Mouse (Mus musculus): ENCODE measurements at regions not wholly inside any gene's neighbourhood (a gene's known extent, or its start where the extent isn't known, plus 50 kb on each side); places are given as distances from the start of the nearest gene placed in this dataset.

DNA sequence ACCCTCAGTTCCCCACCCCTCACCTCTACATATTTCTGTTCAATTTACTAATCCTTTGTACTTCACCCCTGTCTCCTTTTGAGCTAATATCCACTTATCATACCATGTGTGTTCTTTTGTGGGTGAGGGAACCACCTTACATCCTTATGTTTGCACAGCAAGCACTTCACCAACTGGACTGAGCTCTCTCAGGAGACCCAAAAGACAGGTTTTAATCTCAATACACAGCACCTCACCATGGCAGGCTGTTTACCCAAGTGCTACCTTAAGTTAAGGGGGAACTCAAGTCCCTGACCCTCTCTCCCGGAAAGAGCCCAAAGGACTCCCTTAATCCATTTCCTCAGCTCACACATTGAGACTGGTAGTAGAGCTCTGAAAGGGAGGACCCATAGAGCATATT, 62.3 kb upstream of the Agr3 start:
- Histone ChIP-seq H3K9ac (no peak overlapping the region), H3K27me3 (no peaks in the 10 kb centered on the region), H3K4me2 (no peak overlapping the region), H3K4me1 (replicated peaks) (no peaks in the 10 kb centered on the region), H3K9me3 (no peaks in the 10 kb centered on the region), H3K4me3 (no peak overlapping the region), H3K27ac (replicated peaks) (no peak overlapping the region), H3K36me3 (no peaks in the 10 kb centered on the region)
- no peak for ATAC-seq (ENCODE audit: low read depth)
- WGBS: 91% methylated on average over 1 of the region's 1 CpGs

DNA sequence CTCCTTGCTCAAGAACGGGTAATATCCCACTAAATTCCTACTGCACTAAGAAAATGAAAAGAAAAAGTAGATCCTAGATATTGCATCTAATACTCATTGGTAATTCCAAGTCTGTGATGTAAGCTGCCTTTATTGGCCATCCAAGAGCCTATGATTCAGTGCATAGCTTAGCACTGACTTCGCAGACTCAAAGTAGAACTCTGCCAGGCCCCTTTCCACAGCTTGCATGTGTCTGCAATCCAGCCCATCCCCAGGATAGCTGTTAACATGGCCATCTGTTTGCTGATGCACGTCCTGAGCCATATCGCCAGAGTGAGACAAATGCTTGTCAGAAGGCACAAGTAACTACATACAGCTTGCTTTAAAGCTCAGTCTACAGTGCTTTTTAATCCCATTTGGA, 72.3 kb upstream of the Agr3 start:
- Histone ChIP-seq H3K4me3 (no peak overlapping the region), H3K9ac (no peak overlapping the region), H3K4me1 (replicated peaks) (no peaks in the 10 kb centered on the region), H3K4me2 (no peak overlapping the region), H3K27ac (replicated peaks) (no peak overlapping the region), H3K36me3 (no peaks in the 10 kb centered on the region), H3K27me3 (no peaks in the 10 kb centered on the region), H3K9me3 (no peaks in the 10 kb centered on the region)
- ATAC-seq (ENCODE audit: low read depth): no peak
- WGBS: 73% methylated on average over 4 of the region's 4 CpGs

DNA sequence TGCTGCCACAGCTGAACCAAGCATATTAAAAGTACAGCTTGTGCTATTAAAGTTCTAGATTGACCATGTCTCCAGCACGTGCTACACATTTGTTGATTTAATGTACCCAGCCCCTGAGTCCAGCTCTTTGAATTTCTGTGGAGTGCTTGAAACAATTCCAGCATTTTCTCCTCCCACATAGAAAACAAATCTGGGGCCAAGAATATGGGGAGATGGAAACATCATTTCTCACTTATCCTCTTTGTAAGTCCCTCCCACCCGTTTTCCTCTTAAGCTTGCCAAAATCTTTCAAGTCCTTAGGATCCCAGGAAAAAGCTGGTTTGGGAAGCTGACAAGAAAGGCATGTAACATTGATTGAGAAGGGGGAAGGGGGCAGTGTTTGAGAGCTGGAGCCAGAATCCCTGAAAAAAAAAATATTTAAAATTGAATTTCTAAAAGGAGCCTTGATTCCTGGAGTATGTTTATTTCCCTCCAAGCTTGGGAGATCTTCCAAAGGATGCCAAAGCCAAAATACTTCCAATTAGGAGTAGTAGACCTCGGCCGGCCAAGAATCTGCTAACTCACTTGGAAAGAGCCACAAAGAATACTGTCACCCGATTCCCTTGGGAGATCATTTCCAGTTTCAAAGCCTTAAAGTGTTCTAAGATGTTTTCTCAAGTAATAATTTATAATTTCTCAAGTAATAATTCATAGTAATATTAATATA, 78.4 kb upstream of the Agr3 start:
- WGBS: 79% methylated on average over 5 of the region's 5 CpGs
- Histone ChIP-seq H3K9me3 (no peaks in the 10 kb centered on the region), H3K27me3 (no peaks in the 10 kb centered on the region), H3K4me2 (no peak overlapping the region), H3K36me3 (no peaks in the 10 kb centered on the region), H3K4me1 (replicated peaks) (no peaks in the 10 kb centered on the region), H3K9ac (no peak overlapping the region), H3K4me3 (no peak overlapping the region), H3K27ac (replicated peaks) (no peak overlapping the region)
- no peak for ATAC-seq (ENCODE audit: low read depth)

DNA sequence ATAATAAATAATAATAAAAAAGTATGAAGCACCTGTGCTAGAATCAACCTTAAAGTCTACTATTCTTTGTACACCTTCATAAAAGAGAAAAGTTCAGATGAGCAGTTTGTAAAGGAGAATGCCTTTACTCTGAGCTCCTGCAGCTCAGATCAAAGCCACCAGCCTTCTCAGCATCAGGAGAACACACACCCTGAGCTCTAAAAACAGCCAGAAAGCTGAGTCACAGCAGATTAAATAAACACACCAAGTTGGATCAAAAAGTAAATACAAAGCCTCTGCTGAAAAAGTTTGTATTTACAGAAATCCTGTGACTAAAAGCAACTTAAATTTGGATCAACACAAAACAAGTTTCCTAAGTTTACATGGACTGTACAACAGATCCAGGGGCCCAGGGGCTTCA, 88.5 kb upstream of the Agr3 start:
- no peaks in the 10 kb centered on the region for H3K9me3 ChIP-seq
- H3K9ac ChIP-seq: no peak overlapping the region
- H3K4me1 ChIP-seq (replicated peaks): no peaks in the 10 kb centered on the region
- no peak overlapping the region for H3K4me3 ChIP-seq
- no peaks in the 10 kb centered on the region for H3K27me3 ChIP-seq
- H3K36me3 ChIP-seq: no peaks in the 10 kb centered on the region
- H3K27ac ChIP-seq (replicated peaks): no peak overlapping the region
- ATAC-seq (ENCODE audit: low read depth): no peak
- no peak overlapping the region for H3K4me2 ChIP-seq

DNA sequence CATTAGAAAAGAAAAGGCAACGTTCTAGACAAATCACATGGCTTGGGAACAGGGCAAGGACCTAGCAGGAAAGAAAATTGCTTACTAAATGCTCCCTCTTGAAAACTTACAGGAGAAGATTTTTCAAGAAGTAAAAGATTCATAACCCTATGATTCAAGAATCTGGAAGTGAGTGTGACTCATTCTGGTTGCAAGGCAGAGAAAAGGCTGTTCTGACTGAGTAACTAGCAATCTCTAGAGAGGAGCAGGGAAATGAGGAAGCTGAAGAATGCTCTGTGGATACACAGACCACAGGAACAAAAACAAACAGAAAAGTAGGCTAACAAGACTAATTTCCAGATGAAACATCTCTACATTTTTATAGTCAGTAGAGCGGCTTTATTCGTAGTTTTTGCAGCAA, 92.1 kb upstream of the Agr3 start:
- H3K27ac ChIP-seq (replicated peaks): no peak overlapping the region
- H3K36me3 ChIP-seq: no peaks in the 10 kb centered on the region
- ATAC-seq (ENCODE audit: low read depth): no peak
- H3K4me2 ChIP-seq: no peak overlapping the region
- H3K27me3 ChIP-seq: no peaks in the 10 kb centered on the region
- no peaks in the 10 kb centered on the region for H3K9me3 ChIP-seq
- H3K4me3 ChIP-seq: no peak overlapping the region
- H3K4me1 ChIP-seq (replicated peaks): no peaks in the 10 kb centered on the region; the same call in 1 of the 2 replicates
- WGBS: 76% methylated on average over 3 of the region's 3 CpGs
- no peak overlapping the region for H3K9ac ChIP-seq

DNA sequence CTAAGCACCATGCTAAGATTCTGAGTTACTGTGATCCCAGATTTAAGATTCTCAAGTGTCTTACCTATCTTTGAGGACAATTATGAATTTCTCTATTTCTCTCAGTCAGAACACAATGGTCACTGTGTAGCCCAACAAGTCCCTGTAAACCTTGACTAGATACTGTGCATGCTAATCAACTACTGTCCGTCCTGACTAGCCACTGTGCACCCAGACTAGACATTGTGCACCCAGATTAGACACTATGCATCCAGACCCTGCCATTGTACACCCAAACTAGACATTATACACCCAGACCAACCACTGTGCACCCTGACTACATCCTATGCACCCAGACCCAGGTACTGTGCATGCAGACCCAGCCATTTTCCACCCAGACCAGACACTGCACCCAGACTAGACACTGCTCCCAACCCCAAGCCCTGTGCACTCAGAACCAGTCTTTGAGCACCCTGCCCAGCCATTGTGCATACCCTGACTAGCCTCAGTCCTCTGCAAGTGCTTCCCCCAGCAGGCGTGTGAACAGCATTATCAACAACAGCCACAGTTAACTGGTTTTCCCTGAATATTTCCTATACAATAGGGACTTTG, 93.4 kb upstream of the Agr3 start:
- no peaks in the 10 kb centered on the region; the same call in 1 of the 2 replicates for H3K4me1 ChIP-seq (replicated peaks)
- H3K4me3 ChIP-seq: no peak overlapping the region
- H3K9ac ChIP-seq: no peak overlapping the region
- H3K4me2 ChIP-seq: no peak overlapping the region
- H3K9me3 ChIP-seq: no peaks in the 10 kb centered on the region
- no peaks in the 10 kb centered on the region for H3K27me3 ChIP-seq
- ATAC-seq (ENCODE audit: low read depth): peak; percentile 43
- WGBS: 74% methylated on average over 2 of the region's 2 CpGs
- H3K36me3 ChIP-seq: no peaks in the 10 kb centered on the region
- H3K27ac ChIP-seq (replicated peaks): no peak overlapping the region

DNA sequence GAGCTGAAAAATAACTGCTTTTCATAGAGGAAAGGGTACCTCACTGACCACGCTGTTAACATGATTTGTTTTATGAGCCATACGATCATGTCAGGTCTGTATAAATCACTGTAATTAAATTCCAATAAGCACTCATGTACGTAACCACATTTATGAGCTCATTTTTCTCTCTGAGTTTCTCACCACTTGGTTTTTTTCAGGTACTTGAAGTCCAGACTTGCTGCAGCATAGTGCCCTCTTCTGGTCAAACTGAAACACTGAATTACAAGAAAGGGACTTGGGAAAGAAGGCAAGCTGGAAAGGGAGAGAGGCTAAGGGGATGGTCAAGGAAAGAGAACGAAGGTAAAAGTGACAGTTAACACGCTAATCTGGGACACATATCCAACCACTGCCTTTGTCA, 94.2 kb upstream of the Agr3 start:
- no peaks in the 10 kb centered on the region for H3K9me3 ChIP-seq
- H3K4me1 ChIP-seq (replicated peaks): no peaks in the 10 kb centered on the region; the same call in 1 of the 2 replicates
- no peak overlapping the region for H3K9ac ChIP-seq
- WGBS: 10% methylated on average over 5 of the region's 5 CpGs
- no peaks in the 10 kb centered on the region for H3K27me3 ChIP-seq
- ATAC-seq (ENCODE audit: low read depth): peak; percentile 79
- no peaks in the 10 kb centered on the region for H3K36me3 ChIP-seq
- no peak overlapping the region for H3K27ac ChIP-seq (replicated peaks)
- H3K4me2 ChIP-seq: no peak overlapping the region
- no peak overlapping the region for H3K4me3 ChIP-seq

DNA sequence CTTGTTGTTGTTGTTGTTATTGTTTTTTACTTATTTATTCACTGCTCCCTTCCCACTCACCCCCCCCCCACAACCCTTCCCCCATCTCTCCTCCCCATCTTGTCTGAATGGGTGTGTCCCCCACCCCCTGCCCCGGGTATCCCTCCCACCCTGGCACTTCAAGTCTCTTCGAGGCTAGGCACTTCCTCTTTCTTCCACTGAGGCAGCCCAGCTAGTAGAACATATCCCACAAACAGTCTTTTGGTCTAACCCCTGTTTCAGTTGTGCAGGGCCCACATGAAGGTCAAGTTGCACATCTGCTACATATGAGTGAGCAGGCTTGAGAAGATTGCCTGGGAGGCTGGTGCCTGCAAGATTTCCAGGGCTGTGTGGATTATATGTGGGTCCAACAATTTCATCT, 97.6 kb upstream of the Agr3 start:
- Histone ChIP-seq H3K9me3 (no peaks in the 10 kb centered on the region), H3K36me3 (no peaks in the 10 kb centered on the region), H3K27ac (replicated peaks) (no peak overlapping the region), H3K4me2 (no peak overlapping the region), H3K27me3 (no peaks in the 10 kb centered on the region), H3K4me1 (replicated peaks) (no peaks in the 10 kb centered on the region; the same call in 1 of the 2 replicates), H3K9ac (no peak overlapping the region), H3K4me3 (no peak overlapping the region)
- 58% methylated on average over 2 of the region's 2 CpGs for WGBS
- no peak for ATAC-seq (ENCODE audit: low read depth)

DNA sequence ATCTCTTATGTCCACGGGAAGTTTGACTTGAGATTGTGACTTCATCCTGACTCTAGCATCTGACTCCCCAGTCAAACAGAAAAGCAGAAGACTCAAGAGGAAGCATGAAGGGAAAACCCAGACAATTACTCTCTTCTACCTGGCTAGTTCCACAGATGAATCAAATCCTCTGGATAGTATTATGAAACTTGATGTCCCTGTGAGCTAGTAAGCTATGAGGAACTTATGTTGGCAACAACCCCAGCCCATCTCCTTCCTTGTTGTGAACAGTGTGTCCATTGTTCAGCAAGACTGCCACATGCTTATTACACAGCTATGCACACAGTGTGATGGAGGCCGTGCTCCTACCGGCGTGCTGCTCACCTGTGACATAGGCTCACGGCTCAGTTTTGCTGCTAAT, 98.4 kb upstream of the Agr3 start:
- 94% methylated on average over 5 of the region's 5 CpGs for WGBS

DNA sequence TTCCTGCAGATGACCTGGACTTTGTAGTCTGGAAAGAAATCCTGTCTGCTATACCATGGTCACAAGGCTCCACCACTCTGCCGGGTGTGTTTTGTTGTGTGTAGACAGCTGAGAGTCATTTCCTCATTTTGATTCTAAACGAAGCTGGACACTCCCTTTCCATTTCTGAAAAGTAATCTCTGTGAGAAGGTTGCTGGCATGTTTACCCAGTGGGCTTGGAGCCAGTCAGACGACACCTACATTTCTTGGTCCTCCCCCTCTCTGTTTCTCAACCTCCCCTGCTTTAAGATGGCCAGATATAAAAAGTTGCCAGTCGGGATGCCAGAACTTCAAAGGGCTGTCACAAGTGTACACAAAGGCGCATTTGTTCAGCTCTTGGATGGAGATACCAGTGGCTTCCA, 100.8 kb upstream of the Agr3 start:
- ATAC-seq (ENCODE audit: low read depth): no peak
- Histone ChIP-seq H3K4me1 (replicated peaks) (no peaks in the 10 kb centered on the region), H3K4me2 (no peak overlapping the region), H3K36me3 (no peaks in the 10 kb centered on the region), H3K27ac (replicated peaks) (no peak overlapping the region), H3K4me3 (no peak overlapping the region), H3K27me3 (no peaks in the 10 kb centered on the region), H3K9me3 (no peaks in the 10 kb centered on the region), H3K9ac (no peak overlapping the region)
- 45% methylated on average over 5 of the region's 5 CpGs for WGBS

More for the DNA sequence above, 98.4 kb upstream of the Agr3 start:
- Histone ChIP-seq H3K4me3 (no peak overlapping the region), H3K4me1 (replicated peaks) (no peaks in the 10 kb centered on the region; the same call in 1 of the 2 replicates), H3K36me3 (no peaks in the 10 kb centered on the region), H3K27me3 (no peaks in the 10 kb centered on the region), H3K27ac (replicated peaks) (no peak overlapping the region), H3K9ac (no peak overlapping the region), H3K4me2 (no peak overlapping the region), H3K9me3 (no peaks in the 10 kb centered on the region)
- no peak for ATAC-seq (ENCODE audit: low read depth)

DNA sequence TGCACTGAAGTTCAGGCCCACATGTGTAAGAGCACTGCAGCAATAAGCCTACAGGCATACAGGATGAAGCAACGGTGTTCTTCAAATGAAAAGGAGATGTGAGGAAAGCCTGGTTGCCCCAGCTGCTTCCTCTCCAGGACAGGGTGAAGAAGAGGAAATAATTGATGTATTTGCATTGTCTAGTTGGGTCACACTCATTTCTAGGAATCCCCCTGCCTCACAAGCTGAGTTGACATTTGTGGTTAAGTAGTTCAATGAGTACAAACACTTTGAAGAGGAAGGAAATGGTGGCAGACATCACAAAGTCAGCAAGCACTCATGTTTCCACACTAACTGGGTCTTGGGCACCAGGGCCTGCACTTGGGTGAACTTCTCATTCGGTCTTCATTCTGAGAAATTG, 126.2 kb upstream of the Agr3 start:
- Histone ChIP-seq H3K27me3 (no peaks in the 10 kb centered on the region), H3K4me1 (replicated peaks) (no peaks in the 10 kb centered on the region), H3K36me3 (no peaks in the 10 kb centered on the region), H3K4me3 (no peak overlapping the region), H3K4me2 (no peak overlapping the region), H3K9me3 (no peaks in the 10 kb centered on the region), H3K27ac (replicated peaks) (no peak overlapping the region), H3K9ac (no peak overlapping the region)
- WGBS: 84% methylated on average over 2 of the region's 2 CpGs
- no peak for ATAC-seq (ENCODE audit: low read depth)

DNA sequence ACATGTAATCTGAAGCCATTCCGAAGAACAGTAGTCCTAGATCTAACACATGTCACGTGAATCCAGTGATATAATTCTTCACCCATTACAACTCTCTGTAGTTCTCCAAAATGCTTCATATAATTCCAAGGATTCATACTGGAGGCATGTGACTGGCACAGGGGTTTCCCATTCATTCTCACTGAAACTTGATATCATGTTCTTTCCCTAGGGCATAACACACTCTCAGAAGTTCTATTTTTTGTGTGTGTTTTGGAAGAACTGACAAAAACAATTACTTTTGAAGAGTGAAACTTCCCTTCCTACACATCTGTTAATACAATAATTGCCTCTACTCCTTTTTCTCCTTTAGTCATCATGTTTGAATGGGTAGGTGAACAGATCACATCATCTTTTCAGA, 150.0 kb upstream of the Agr3 start:
- no peaks in the 10 kb centered on the region for H3K9me3 ChIP-seq
- no peaks in the 10 kb centered on the region for H3K4me1 ChIP-seq (replicated peaks)
- no peak overlapping the region for H3K9ac ChIP-seq
- H3K36me3 ChIP-seq: no peaks in the 10 kb centered on the region
- ATAC-seq (ENCODE audit: low read depth): no peak
- H3K27ac ChIP-seq (replicated peaks): no peak overlapping the region
- no peak overlapping the region for H3K4me2 ChIP-seq
- 83% methylated on average over 2 of the region's 2 CpGs for WGBS
- no peak overlapping the region for H3K4me3 ChIP-seq
- H3K27me3 ChIP-seq: no peaks in the 10 kb centered on the region

DNA sequence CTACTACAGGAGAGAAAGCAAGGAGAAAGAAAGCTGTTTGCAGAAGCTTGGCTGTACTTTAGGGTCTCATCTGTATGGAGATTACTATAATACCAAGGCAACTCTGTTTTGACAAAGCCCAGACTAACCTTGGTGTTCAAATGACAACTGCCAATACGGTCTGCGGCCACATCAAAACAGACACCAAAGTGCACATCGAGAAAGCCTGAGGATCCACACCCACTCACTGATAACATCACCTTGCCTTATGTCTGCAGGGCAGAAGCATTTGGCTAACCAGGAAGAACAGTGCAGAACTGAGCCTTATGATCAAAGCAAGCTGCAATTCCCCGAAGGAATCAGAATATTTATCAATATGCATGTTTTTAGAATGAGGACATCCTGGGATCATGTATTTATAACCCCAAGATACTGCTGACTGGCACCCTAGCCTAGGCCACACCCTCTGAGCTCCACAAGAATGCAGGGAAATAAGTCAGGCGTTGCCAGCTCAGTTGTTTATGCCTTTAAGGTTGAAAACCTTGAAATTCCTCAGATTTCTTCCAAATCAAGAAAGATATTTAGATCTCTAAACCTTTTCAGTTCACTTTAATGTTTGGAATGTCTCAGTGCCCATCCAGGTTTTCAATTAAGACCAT, 154.9 kb upstream of the Agr3 start:
- H3K4me1 ChIP-seq (replicated peaks): no peaks in the 10 kb centered on the region
- no peaks in the 10 kb centered on the region for H3K27me3 ChIP-seq
- 82% methylated on average over 5 of the region's 5 CpGs for WGBS
- no peak overlapping the region for H3K4me2 ChIP-seq
- H3K36me3 ChIP-seq: no peaks in the 10 kb centered on the region
- no peaks in the 10 kb centered on the region for H3K9me3 ChIP-seq
- no peak overlapping the region for H3K4me3 ChIP-seq
- H3K9ac ChIP-seq: no peak overlapping the region
- no peak for ATAC-seq (ENCODE audit: low read depth)
- H3K27ac ChIP-seq (replicated peaks): no peak overlapping the region
